Mouse (Mus musculus): Measurements from ENCODE around the gene Prok2. TPM values are rescaled to one million over a fixed set of nuclear protein-coding genes. Genes with fewer than 3 reads are reported as not detected.

Prok2 gene
- polyA plus RNA-seq, 1 experiment from 2014 or later, result 0.36 TPM

- no peaks in the 10 kb centered on the region for H3K4me1 ChIP-seq (ENCODE audit: control insufficient read depth, insufficient read depth, low read length)
- H3K9me3 ChIP-seq (ENCODE audit: control insufficient read depth, low read length), result no peaks in the 10 kb centered on the region
- ATAC-seq (ENCODE audit: insufficient number of reproducible peaks, low FRiP score, low TSS enrichment, low read depth) (no peak), DNase-seq (ENCODE audit: low spot score) (no peak)
- no peak overlapping the region for H3K4me3 ChIP-seq (ENCODE audit: low read depth, low read length)
- H3K9ac ChIP-seq (ENCODE audit: low read length), result no peak overlapping the region
- WGBS, result 55% methylated on average over 6 of the region's 6 CpGs
- no peak overlapping the region for H3K4me2 ChIP-seq (ENCODE audit: low read depth, severe bottlenecking)
- H3K27ac ChIP-seq (replicated peaks; ENCODE audit: low read depth, low read length), result no peak overlapping the region
- no peaks in the 10 kb centered on the region; the same call in 1 of the 2 replicates for H3K27me3 ChIP-seq (ENCODE audit: control insufficient read depth, insufficient read depth, low read length)
- H3K36me3 ChIP-seq (ENCODE audit: control insufficient read depth, insufficient read depth, low read length), result no peaks in the 10 kb centered on the region
Observed at GRCm38 (mm10) chr6:99715191-99715590, 11.0 kb downstream of the Prok2 start.

GRCm38 (mm10) chr6:99713256-99713655 is 12.9 kb downstream of the Prok2 start:
- H3K9ac ChIP-seq (ENCODE audit: low read length), result no peak overlapping the region
- no peaks in the 10 kb centered on the region; the same call in 1 of the 2 replicates for H3K27me3 ChIP-seq (ENCODE audit: control insufficient read depth, insufficient read depth, low read length)
- no peak for DNase-seq (ENCODE audit: low spot score)
- H3K4me1 ChIP-seq (ENCODE audit: control insufficient read depth, insufficient read depth, low read length), result no peaks in the 10 kb centered on the region
- H3K36me3 ChIP-seq (ENCODE audit: control insufficient read depth, insufficient read depth, low read length), result no peaks in the 10 kb centered on the region
- H3K27ac ChIP-seq (replicated peaks; ENCODE audit: low read depth, low read length), result no peak overlapping the region
- ATAC-seq (ENCODE audit: insufficient number of reproducible peaks, low FRiP score, low TSS enrichment, low read depth), result no peak
- H3K9me3 ChIP-seq (ENCODE audit: control insufficient read depth, low read length), result no peaks in the 10 kb centered on the region
- no peak overlapping the region for H3K4me2 ChIP-seq (ENCODE audit: low read depth, severe bottlenecking)
- WGBS, result 83% methylated on average over 5 of the region's 5 CpGs
- H3K4me3 ChIP-seq (ENCODE audit: low read depth, low read length), result no peak overlapping the region

DNA sequence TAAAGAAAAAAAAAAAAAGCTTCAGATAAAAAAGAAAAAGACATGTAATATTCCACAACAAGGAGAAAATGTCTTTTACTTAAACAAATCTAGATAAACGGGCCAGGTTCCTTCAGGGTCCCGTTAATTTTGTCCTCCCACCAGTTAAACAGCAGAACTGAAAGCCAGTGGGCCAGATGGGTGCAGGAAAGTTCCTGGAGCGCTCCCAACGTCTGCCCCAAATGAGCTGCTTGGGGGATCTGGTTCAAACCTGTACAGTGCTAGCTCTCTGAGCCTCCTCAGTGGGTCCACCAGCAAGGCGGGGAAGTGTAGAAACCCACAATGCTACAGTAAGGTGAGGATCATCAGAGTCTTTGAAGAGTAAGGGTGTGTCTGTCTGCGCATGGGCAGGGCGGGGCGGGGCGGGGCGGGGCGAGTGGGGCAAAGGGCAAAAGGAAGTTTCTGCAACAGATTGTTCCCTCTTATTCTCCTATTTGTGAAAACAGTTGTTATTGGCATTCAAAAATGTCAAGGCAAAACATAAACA is 14.6 kb downstream of the Prok2 start:
- H3K27ac ChIP-seq (replicated peaks; ENCODE audit: low read depth, low read length), result no peak overlapping the region
- no peaks in the 10 kb centered on the region for H3K9me3 ChIP-seq (ENCODE audit: control insufficient read depth, low read length)
- H3K27me3 ChIP-seq (ENCODE audit: control insufficient read depth, insufficient read depth, low read length), result no peaks in the 10 kb centered on the region; the same call in 1 of the 2 replicates
- H3K4me3 ChIP-seq (ENCODE audit: low read depth, low read length), result no peak overlapping the region
- ATAC-seq (ENCODE audit: insufficient number of reproducible peaks, low FRiP score, low TSS enrichment, low read depth) (no peak), DNase-seq (ENCODE audit: low spot score) (no peak)
- 58% methylated on average over 11 of the region's 11 CpGs for WGBS
- no peak overlapping the region for H3K4me2 ChIP-seq (ENCODE audit: low read depth, severe bottlenecking)
- no peaks in the 10 kb centered on the region for H3K36me3 ChIP-seq (ENCODE audit: control insufficient read depth, insufficient read depth, low read length)
- no peaks in the 10 kb centered on the region for H3K4me1 ChIP-seq (ENCODE audit: control insufficient read depth, insufficient read depth, low read length)
- no peak overlapping the region; the same call in 1 of the 2 replicates for H3K9ac ChIP-seq (ENCODE audit: low read length)

DNA sequence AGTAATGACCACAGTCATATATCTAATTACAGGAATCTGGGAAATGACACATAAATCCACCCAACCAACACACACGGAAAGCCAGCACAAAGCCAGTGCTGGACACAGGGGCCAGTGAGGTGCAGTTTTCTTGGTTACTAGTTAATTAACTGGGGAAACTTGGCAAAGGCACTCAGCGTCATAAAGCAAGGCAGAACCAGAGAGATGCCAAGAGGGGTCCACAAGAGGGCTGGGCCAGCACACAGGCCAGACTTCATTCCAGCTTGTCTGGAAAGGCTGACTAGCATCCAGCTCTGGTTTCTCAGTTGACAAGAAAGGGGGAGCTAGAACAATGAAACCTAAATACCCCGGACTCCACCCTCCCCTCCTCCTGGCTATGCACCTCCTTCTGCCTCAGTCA is 25.7 kb downstream of the Prok2 start:
- no peak for DNase-seq (ENCODE audit: low spot score)
- no peak overlapping the region for H3K4me3 ChIP-seq (ENCODE audit: low read depth, low read length)
- WGBS, result 60% methylated on average over 3 of the region's 3 CpGs
- H3K9ac ChIP-seq (ENCODE audit: low read length), result no peak overlapping the region
- no peak for ATAC-seq (ENCODE audit: insufficient number of reproducible peaks, low FRiP score, low TSS enrichment, low read depth)
- peaks cover 3% of the 10 kb centered on the region; the same call in 1 of the 2 replicates for H3K4me1 ChIP-seq (ENCODE audit: control insufficient read depth, insufficient read depth, low read length)
- H3K4me2 ChIP-seq (ENCODE audit: low read depth, severe bottlenecking), result no peak overlapping the region
- 0 out of 2 replicates have a peak, but pooled peaks cover 8% of the 10 kb centered on the region for H3K27me3 ChIP-seq (ENCODE audit: control insufficient read depth, insufficient read depth, low read length)
- no peaks in the 10 kb centered on the region for H3K9me3 ChIP-seq (ENCODE audit: control insufficient read depth, low read length)
- H3K36me3 ChIP-seq (ENCODE audit: control insufficient read depth, insufficient read depth, low read length), result no peaks in the 10 kb centered on the region
- no peak overlapping the region for H3K27ac ChIP-seq (replicated peaks; ENCODE audit: low read depth, low read length)

DNA sequence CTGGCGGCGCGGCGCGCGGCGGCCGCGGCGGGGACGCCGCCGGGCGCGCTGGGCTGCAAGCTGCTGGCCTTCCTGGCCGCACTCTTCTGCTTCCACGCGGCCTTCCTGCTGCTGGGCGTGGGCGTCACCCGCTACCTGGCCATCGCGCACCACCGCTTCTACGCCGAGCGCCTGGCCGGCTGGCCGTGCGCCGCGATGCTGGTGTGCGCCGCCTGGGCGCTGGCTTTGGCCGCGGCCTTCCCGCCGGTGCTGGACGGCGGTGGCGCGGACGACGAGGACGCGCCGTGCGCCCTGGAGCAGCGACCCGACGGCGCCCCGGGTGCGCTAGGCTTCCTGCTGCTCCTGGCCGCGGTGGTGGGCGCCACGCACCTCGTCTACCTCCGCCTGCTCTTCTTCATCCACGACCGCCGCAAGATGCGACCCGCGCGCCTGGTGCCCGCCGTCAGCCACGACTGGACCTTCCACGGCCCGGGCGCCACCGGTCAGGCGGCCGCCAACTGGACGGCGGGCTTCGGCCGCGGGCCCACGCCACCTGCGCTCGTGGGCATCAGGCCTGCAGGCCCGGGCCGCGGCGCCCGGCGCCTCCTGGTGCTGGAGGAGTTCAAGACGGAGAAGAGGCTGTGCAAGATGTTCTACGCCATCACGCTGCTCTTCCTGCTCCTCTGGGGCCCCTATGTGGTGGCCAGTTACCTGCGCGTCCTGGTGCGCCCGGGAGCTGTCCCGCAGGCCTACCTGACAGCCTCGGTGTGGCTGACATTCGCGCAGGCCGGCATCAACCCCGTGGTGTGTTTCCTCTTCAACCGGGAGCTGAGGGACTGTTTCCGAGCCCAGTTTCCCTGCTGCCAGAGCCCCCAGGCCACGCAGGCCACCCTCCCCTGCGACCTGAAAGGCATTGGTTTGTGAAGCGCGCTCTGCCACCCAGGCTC is 33.0 kb downstream of the Prok2 start:
- Histone ChIP-seq H3K4me3 (ENCODE audit: low read depth, low read length) (peak overlapping the region; percentile 63), H3K9me3 (ENCODE audit: control insufficient read depth, low read length) (no peaks in the 10 kb centered on the region), H3K9ac (ENCODE audit: low read length) (peak overlapping the region; percentile 77), H3K4me2 (ENCODE audit: low read depth, severe bottlenecking) (peak overlapping the region; percentile 88), H3K4me1 (ENCODE audit: control insufficient read depth, insufficient read depth, low read length) (peaks cover 8% of the 10 kb centered on the region; the same call in 1 of the 2 replicates), H3K27me3 (ENCODE audit: control insufficient read depth, insufficient read depth, low read length) (peaks cover 47% of the 10 kb centered on the region), H3K27ac (replicated peaks; ENCODE audit: low read depth, low read length) (no peak overlapping the region), H3K36me3 (ENCODE audit: control insufficient read depth, insufficient read depth, low read length) (no peaks in the 10 kb centered on the region)
- DNase-seq (ENCODE audit: low spot score) (peak; percentile 66), ATAC-seq (ENCODE audit: insufficient number of reproducible peaks, low FRiP score, low TSS enrichment, low read depth) (peak; percentile 21; the same call in 1 of the 2 replicates)
- WGBS, result 1% methylated on average over 91 of the region's 110 CpGs

DNA sequence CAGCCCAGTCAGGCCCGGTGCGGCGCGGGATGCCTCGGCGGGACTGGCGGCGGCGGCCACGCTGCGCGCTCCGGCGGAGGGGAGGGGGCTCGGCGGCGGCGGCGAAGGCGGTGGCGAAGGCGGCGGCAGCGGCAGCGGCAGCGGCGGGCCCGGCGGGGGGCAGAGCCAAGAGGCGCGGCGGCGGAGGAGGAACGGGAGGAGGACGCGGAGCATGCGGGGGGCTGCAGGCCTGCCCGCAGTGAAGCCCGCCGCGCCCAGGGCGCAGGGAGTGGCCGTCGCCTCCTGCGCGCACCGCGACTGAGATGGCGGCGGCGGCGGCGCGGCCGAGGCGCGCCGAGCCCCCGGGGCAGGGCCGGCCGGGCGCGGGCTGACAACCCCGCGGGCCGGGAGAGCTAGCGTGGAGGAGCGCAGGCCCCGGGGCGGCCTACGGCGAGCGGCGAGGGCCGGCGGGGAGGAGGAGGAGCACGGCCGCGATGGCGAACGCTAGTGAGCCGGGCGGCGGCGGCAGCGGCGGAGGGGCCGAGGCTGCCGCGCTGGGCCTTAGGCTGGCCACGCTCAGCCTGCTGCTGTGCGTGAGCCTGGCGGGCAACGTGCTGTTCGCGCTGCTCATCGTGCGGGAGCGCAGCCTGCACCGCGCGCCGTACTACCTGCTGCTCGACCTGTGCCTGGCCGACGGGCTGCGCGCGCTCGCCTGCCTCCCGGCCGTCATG is 33.8 kb downstream of the Prok2 start, which contains the start of gene Gpr27:
Gene Gpr27 (plus strand): TSS at position 474 of the 710 bp plus-strand sequence.
- Histone ChIP-seq H3K4me1 (ENCODE audit: control insufficient read depth, insufficient read depth, low read length) (peaks cover 8% of the 10 kb centered on the region; the same call in 1 of the 2 replicates), H3K9ac (ENCODE audit: low read length) (peak within 1 kb of the TSS; percentile 77), H3K9me3 (ENCODE audit: control insufficient read depth, low read length) (no peaks in the 10 kb centered on the region), H3K36me3 (ENCODE audit: control insufficient read depth, insufficient read depth, low read length) (no peaks in the 10 kb centered on the region), H3K27ac (replicated peaks; ENCODE audit: low read depth, low read length) (0 out of 2 replicates have a peak within 1 kb of the TSS, but pooled peaks have one; percentile 14), H3K27me3 (ENCODE audit: control insufficient read depth, insufficient read depth, low read length) (peaks cover 46% of the 10 kb centered on the region), H3K4me3 (ENCODE audit: low read depth, low read length) (peak within 1 kb of the TSS; percentile 63), H3K4me2 (ENCODE audit: low read depth, severe bottlenecking) (peak within 1 kb of the TSS; percentile 88)
- DNase-seq (ENCODE audit: low spot score) (peak; percentile 67), ATAC-seq (ENCODE audit: insufficient number of reproducible peaks, low FRiP score, low TSS enrichment, low read depth) (peak; percentile 69)
- under 1% methylated on average over 70 of the region's 112 CpGs for WGBS

- H3K4me2 ChIP-seq (ENCODE audit: low read depth, severe bottlenecking), result peak overlapping the region; percentile 88
- H3K4me1 ChIP-seq (ENCODE audit: control insufficient read depth, insufficient read depth, low read length), result peaks cover 8% of the 10 kb centered on the region; the same call in 1 of the 2 replicates
- no peaks in the 10 kb centered on the region for H3K36me3 ChIP-seq (ENCODE audit: control insufficient read depth, insufficient read depth, low read length)
- peak overlapping the region; percentile 77 for H3K9ac ChIP-seq (ENCODE audit: low read length)
- no peak for DNase-seq (ENCODE audit: low spot score)
- H3K27me3 ChIP-seq (ENCODE audit: control insufficient read depth, insufficient read depth, low read length), result peaks cover 45% of the 10 kb centered on the region
- 5% methylated on average over 25 of the region's 25 CpGs for WGBS
- H3K27ac ChIP-seq (replicated peaks; ENCODE audit: low read depth, low read length), result no peak overlapping the region
- H3K9me3 ChIP-seq (ENCODE audit: control insufficient read depth, low read length), result no peaks in the 10 kb centered on the region
- 0 out of 2 replicates have a peak, but pooled peaks have one; percentile 44 for ATAC-seq (ENCODE audit: insufficient number of reproducible peaks, low FRiP score, low TSS enrichment, low read depth)
- peak overlapping the region; percentile 63 for H3K4me3 ChIP-seq (ENCODE audit: low read depth, low read length)
Observed at GRCm38 (mm10) chr6:99691666-99692205, 34.5 kb downstream of the Prok2 start.

GRCm38 (mm10) chr6:99688513-99688912 is 37.7 kb downstream of the Prok2 start:
- H3K36me3 ChIP-seq (ENCODE audit: control insufficient read depth, insufficient read depth, low read length), result no peaks in the 10 kb centered on the region
- H3K4me3 ChIP-seq (ENCODE audit: low read depth, low read length), result no peak overlapping the region
- H3K27ac ChIP-seq (replicated peaks; ENCODE audit: low read depth, low read length), result no peak overlapping the region
- 86% methylated on average over 6 of the region's 6 CpGs for WGBS
- no peak overlapping the region for H3K9ac ChIP-seq (ENCODE audit: low read length)
- no peaks in the 10 kb centered on the region for H3K9me3 ChIP-seq (ENCODE audit: control insufficient read depth, low read length)
- no peak for DNase-seq (ENCODE audit: low spot score)
- peaks cover 25% of the 10 kb centered on the region for H3K27me3 ChIP-seq (ENCODE audit: control insufficient read depth, insufficient read depth, low read length)
- H3K4me2 ChIP-seq (ENCODE audit: low read depth, severe bottlenecking), result no peak overlapping the region
- ATAC-seq (ENCODE audit: insufficient number of reproducible peaks, low FRiP score, low TSS enrichment, low read depth), result no peak
- H3K4me1 ChIP-seq (ENCODE audit: control insufficient read depth, insufficient read depth, low read length), result peaks cover 5% of the 10 kb centered on the region; the same call in 1 of the 2 replicates
